Mouse (Mus musculus) liver, embryonic 14.5 days (tissue): ENCODE results near the gene Gm20806. TPM values are rescaled to one million over a fixed set of nuclear protein-coding genes. Genes with fewer than 3 reads are reported as not detected.
"Not testable (repeated sequence)": the region's sequence is repeated elsewhere in the genome, so short reads cannot be mapped to it uniquely, and the experiment has no call there.

Experiments
- ATAC-seq: fragments of 200-750 bp; cut with Nextera tagmentation; 2 replicates; pipeline ENCODE4 v1.8.0; 2017; ENCODE audit warnings: moderate number of reproducible peaks, mild to moderate bottlenecking, moderate library complexity; ENCODE audit not compliant: insufficient read depth
- DNase-seq, 3 experiments: peaks; one replicate each; pipeline ENCODE4 v3.0.0-alpha.2; 2012 to 2013; ENCODE audit warnings: low read depth in 3 of 3, low spot score in 3 of 3
- H3K27ac ChIP-seq: fragments of 300-500 bp; sonication (generic); 2 replicates; pipeline ENCODE4 v1.5.1; 2014; ENCODE audit warnings: moderate library complexity, mild to moderate bottlenecking, control low read depth, inconsistent platforms
- H3K27me3 ChIP-seq: fragments of 300-500 bp; sonication (generic); 2 replicates; pipeline ENCODE4 v1.6.1; 2014; ENCODE audit warnings: mild to moderate bottlenecking, low read length, moderate library complexity; ENCODE audit not compliant: control insufficient read depth, insufficient read depth
- H3K36me3 ChIP-seq: fragments of 300-500 bp; sonication (generic); replicated peaks from 2 replicates; pipeline ENCODE4 v1.6.1; 2014; ENCODE audit warnings: low read depth; ENCODE audit not compliant: control insufficient read depth, insufficient read depth
- H3K4me1 ChIP-seq, 2 experiments: fragments of 200-500 bp in 1 of 2; fragments of 300-500 bp in 1 of 2; sonication (generic) in 1 of 2; replicated peaks; 2 replicates each; pipeline ENCODE4 v1.6.1; 2012 to 2014; ENCODE audit warnings: antibody characterized with exemption in 1 of 2, inconsistent platforms in 1 of 2, low read length in 1 of 2; ENCODE audit not compliant: control insufficient read depth in 2 of 2, insufficient read depth in 2 of 2
- H3K4me2 ChIP-seq: fragments of 300-500 bp; sonication (generic); 2 replicates; pipeline ENCODE4 v1.6.1; 2014; ENCODE audit warnings: low read depth, mild to moderate bottlenecking, control low read depth, moderate library complexity
- H3K4me3 ChIP-seq, 2 experiments: fragments of 200-500 bp in 1 of 2; fragments of 300-500 bp in 1 of 2; sonication (generic) in 1 of 2; 2 replicates each; pipeline ENCODE4 v1.5.1; 2012 to 2014; ENCODE audit warnings: low read depth in 2 of 2, low read length in 2 of 2, mild to moderate bottlenecking in 2 of 2, control low read depth in 1 of 2, inconsistent platforms in 1 of 2, moderate library complexity in 1 of 2; ENCODE audit not compliant: insufficient read depth in 1 of 2
- H3K9ac ChIP-seq: fragments of 300-500 bp; sonication (generic); replicated peaks from 2 replicates; pipeline ENCODE4 v1.6.1; 2014; ENCODE audit warnings: mild to moderate bottlenecking, control low read depth, moderate library complexity
- H3K9me3 ChIP-seq: fragments of 300-500 bp; sonication (generic); 2 replicates; pipeline ENCODE4 v1.6.1; 2016; ENCODE audit warnings: low read length, mixed read lengths; ENCODE audit not compliant: control insufficient read depth
- WGBS: fragments of 180-500 bp; shearing (Covaris S2); extraction: QIAGEN DNeasy Blood & Tissue Kit; methylation state at CpG from one replicate; pipeline ENCODE4 v1.1.7; 2014; ENCODE audit not compliant: insufficient replicate concordance; 5-methylcytosine and 5-hydroxymethylcytosine counted together
- polyA plus RNA-seq, 2 experiments: library from polyadenylated mRNA; depleted of rRNA in 1 of 2; stranded (reverse) in 1 of 2; unstranded in 1 of 2; fragments of >200 nt; fragmentation: Nextera tagmentation in 1 of 2; extraction: Ambion mirVana in 1 of 2; gene quantifications; 2 replicates each; pipeline versions ENCODE4 v1.2.1 to v1.2.3; 2012 to 2014

The Gm20806 gene
- polyA plus RNA-seq (2012; rRNA removed) (not detected in 2 replicates), polyA plus RNA-seq (2014; fragmentation: Nextera tagmentation; extraction: Ambion mirVana) (not detected in 2 replicates)

GRCm38 (mm10) chrY:78837956-78838355 lies at the start of gene Gm20806:
Gene Gm20806, minus strand, starts transcription at chrY:78838056.
- H3K9me3 ChIP-seq, DNase-seq, H3K4me2 ChIP-seq, H3K27me3 ChIP-seq, H3K27ac ChIP-seq, ATAC-seq, H3K4me1 ChIP-seq, H3K36me3 ChIP-seq, H3K9ac ChIP-seq, H3K4me3 ChIP-seq: not testable (repeated sequence)
- WGBS: no CpG with 5 or more reads among the region's 4 CpGs
